Mouse (Mus musculus) Patski (cell line): ENCODE results near the gene Mef2a. TPM values are rescaled to one million over a fixed set of nuclear protein-coding genes. Genes with fewer than 3 reads are reported as not detected.

Source experiments
- ATAC-seq: fragments of 100-300 bp; one replicate; pipeline ENCODE4 v1.8.0; 2021
- CTCF ChIA-PET: fragments of 350-600 bp; sonication (Branson Sonifier 250); formaldehyde crosslinking; loops from one replicate; lab custom pipeline; 2022; ENCODE audit warnings: inconsistent platforms; lab: Charles Lee
- POLR2A ChIA-PET: fragments of 350-600 bp; sonication (Branson Sonifier 250); formaldehyde crosslinking; loops from one replicate; lab custom pipeline; 2022; ENCODE audit warnings: antibody characterized with exemption, inconsistent platforms; lab: Charles Lee
- DNase-seq: peaks from one replicate; pipeline ENCODE4 v3.0.0-alpha.2; 2011; ENCODE audit warnings: low read depth, low spot score
- H3K27me3 ChIP-seq: fragments of 371-371 bp; one replicate; pipeline ENCODE4 v1.5.1; 2021
- CTCF ChIP-seq: fragments of 100-300 bp; IDR thresholded peaks from one replicate; pipeline ENCODE4 v1.5.1; 2021
- in situ Hi-C: fragments of 300-500 bp; cut with MboI; formaldehyde crosslinking; loops from 3 replicates; pipeline ENCODE4 v1.11.1; 2018; ENCODE audit warnings: low pct_unique_long_range_greater_than_20kb, mixed read lengths
- polyA plus RNA-seq: library from polyadenylated mRNA; unstranded; gene quantifications from one replicate; pipeline ENCODE4 v1.2.3, GENCODE M21; 2021

The Mef2a gene
- polyA plus RNA-seq, 1 experiment from 2014 or later: 48.0 TPM

DNA sequence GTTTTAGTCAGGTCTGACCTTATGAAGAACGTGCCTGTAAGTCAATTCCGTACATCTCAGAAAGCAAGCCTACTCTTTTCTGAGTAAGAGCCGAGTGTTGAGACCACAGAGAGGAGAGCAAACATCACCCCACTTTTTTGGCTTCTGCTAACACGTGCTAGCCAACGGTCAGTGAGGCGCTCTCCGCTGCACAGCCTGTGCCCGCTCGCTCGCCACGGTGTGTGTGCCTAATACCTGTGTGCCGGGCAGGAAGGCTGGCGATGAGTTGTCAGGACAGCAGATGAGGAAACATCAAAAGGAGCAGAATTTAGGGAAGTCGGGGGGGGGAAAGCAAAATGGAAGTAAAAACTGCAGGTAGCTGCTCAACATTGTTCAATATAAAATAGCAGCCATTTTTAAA, 140.2 kb downstream of the Mef2a start:
- TF ChIP-seq CTCF: no peak
- in situ Hi-C loops: loop anchor here (25.0 kb wide), 1 partner anchor 530 kb away; the partner anchor contains the start of gene Synm
- no peak for ATAC-seq
- DNase-seq: no peak
- POLR2A ChIA-PET: no interaction called here
- H3K27me3 ChIP-seq: no peaks in the 10 kb centered on the region
- CTCF ChIA-PET: interaction anchor here (1.4 to 1.8 kb wide), 2 partner anchors 15 to 398 kb away, joined by 4 to 6 read pairs; no protein-coding TSS in a partner anchor

GRCm38 (mm10) chr7:67230640-67231140, 142.0 kb downstream of the Mef2a start:
- in situ Hi-C loops: loop anchor here (25.0 kb wide), 1 partner anchor 532 kb away; the partner anchor contains the start of gene Synm
- DNase-seq (no peak), ATAC-seq (no peak)
- no peaks in the 10 kb centered on the region for H3K27me3 ChIP-seq
- POLR2A ChIA-PET: interaction anchor here (1.2 kb wide), 1 partner anchor 13 kb away, joined by 4 read pairs; no protein-coding TSS in a partner anchor
- no peak for TF ChIP-seq CTCF
- CTCF ChIA-PET: interaction anchor here (1.2 to 3.4 kb wide), 4 partner anchors 7 to 399 kb away, joined by 5 to 34 read pairs (median 15); no protein-coding TSS in a partner anchor

DNA sequence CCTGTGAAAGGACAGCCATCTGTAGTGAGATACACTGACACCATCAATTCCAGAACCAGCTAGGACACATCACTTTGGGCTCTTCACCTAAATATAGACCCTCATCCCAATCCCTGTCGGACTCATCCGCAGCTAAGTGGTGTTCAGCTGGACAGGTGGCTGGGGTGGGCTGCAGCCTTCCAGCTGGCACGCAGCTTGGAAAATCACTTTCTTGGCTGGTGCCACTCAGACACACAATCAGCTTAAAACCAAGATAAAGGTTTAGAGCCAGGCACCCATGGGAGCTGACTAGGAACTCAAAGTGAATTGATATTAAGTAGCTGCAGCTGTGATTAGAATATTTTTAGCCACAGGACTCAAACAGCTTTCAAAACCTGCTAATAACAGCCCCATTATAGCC, 142.4 kb downstream of the Mef2a start:
- in situ Hi-C loops: loop anchor here (25.0 kb wide), 1 partner anchor 532 kb away; the partner anchor contains the start of gene Synm
- POLR2A ChIA-PET: interaction anchor here (1.2 kb wide), 1 partner anchor 14 kb away, joined by 4 read pairs; no protein-coding TSS in a partner anchor
- ATAC-seq: no peak
- DNase-seq: no peak
- TF ChIP-seq CTCF: no peak
- no peaks in the 10 kb centered on the region for H3K27me3 ChIP-seq
- CTCF ChIA-PET: interaction anchor here (1.3 to 3.4 kb wide), 4 partner anchors 8 to 402 kb away, joined by 4 to 34 read pairs (median 15); no protein-coding TSS in a partner anchor

DNA sequence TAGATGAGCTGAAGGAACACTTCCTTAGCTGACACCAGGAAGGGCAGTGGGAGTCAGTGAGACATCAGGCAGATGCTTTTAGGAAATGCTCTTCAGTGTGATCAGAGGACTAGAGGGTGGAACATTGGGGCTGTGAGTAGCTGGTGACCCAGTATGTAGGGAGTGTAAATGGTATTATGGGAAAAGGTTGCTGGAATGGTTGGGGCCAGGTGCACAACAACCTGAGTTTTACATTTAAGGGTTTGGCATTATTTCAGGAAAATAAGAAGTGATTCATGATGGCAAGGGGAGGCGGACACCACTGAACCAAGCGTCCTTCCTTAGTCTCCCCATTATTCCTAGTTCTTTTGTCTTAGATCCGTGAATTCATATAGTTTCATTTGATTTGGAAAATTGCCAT, 143.0 kb downstream of the Mef2a start:
- ChIA-PET POLR2A (no interaction called here), CTCF (interaction anchor here (1.1 to 3.4 kb wide), 8 partner anchors 8 to 402 kb away, joined by 3 to 34 read pairs (median 5); no protein-coding TSS in a partner anchor)
- in situ Hi-C loops: loop anchor here (25.0 kb wide), 1 partner anchor 533 kb away; the partner anchor contains the start of gene Synm
- ATAC-seq: no peak
- H3K27me3 ChIP-seq: no peaks in the 10 kb centered on the region
- no peak for DNase-seq
- no peak for TF ChIP-seq CTCF

DNA sequence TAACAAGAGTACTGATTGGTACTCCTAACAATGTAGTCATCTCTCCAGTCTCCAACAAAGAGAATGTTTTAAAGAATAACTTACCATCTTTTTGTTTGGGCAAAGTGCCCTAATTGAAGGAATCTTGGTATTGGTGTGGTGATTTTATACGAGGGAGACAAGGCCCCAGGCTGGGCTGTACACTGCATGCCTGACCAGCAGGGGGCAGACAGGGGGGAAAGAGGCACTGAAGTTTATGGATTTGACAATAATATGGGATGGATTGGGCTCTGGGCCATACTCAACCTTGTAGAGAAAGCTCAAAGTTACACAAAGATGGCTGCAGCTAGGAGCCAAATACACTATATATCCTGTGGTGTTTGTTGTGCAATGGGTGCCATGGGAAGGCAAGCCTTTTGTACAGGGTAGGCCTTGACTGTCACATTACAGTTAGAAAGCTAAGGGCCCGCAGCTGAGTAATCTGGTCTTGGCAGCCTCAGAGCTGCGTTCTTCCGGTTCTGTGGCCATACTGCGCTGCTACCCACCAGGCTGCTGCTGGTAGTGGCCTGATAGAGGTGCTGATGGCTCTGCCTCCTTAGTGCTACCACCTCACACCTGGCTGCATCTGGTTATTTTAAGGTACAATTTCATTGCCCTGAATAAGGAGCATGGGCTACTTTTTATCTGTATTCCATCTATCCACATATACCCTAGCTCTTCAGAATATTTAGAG, 143.6 kb downstream of the Mef2a start:
- H3K27me3 ChIP-seq: no peaks in the 10 kb centered on the region
- in situ Hi-C loops: loop anchor here (25.0 kb wide), 1 partner anchor 533 kb away; the partner anchor contains the start of gene Synm
- ChIA-PET POLR2A (no interaction called here), CTCF (interaction anchor here (1.0 to 3.4 kb wide), 10 partner anchors 9 to 403 kb away, joined by 3 to 34 read pairs (median 4); no protein-coding TSS in a partner anchor)
- DNase-seq (no peak), ATAC-seq (peak; percentile 65)
- peak; percentile 84 for TF ChIP-seq CTCF

GRCm38 (mm10) chr7:67228390-67228789, 144.3 kb downstream of the Mef2a start:
- POLR2A ChIA-PET: no interaction called here

GRCm38 (mm10) chr7:67227538-67227937, 145.1 kb downstream of the Mef2a start:
- POLR2A ChIA-PET: no interaction called here

More at GRCm38 (mm10) chr7:67228390-67228789, 144.3 kb downstream of the Mef2a start:
- CTCF ChIA-PET: interaction anchor here (1.0 to 3.4 kb wide), 6 partner anchors 14 to 402 kb away, joined by 3 to 34 read pairs (median 4); no protein-coding TSS in a partner anchor
- in situ Hi-C loops: loop anchor here (25.0 kb wide), 1 partner anchor 534 kb away; the partner anchor contains the start of gene Synm
- no peak for TF ChIP-seq CTCF
- ATAC-seq (no peak), DNase-seq (no peak)
- H3K27me3 ChIP-seq: no peaks in the 10 kb centered on the region

DNA sequence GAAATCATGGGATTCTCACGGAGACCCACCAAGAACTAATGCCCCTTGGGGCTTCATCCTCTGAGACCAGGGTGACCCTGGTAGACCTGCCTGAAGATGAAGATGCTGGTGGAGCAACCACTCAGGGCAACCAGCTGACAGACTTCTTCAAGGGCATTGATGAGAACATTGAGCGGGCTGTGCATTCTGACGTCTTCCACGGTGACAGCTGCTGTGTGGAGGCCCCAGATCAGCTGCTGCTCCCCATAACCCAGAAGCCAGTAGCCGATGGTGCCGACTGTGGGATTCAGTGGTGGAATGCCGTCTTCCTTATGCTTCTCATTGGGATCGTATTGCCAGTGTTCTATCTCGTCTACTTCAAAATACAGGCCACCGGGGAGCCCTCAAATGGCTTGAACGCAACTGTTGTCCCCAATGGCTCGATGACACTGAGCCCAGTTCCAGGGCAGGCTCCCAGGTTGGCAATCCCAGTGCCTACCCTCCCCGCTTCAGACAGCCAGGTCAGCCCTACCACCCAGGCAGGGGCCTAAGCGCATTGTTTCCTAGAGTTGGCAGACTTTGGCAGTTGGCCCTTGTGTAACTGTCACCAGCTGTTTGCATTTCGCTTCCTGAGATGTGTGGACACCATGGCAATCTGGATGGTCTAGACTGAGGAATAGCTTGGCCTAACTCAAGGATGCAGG, 146.6 kb downstream of the Mef2a start:
- ATAC-seq (no peak), DNase-seq (no peak)
- ChIA-PET POLR2A (no interaction called here), CTCF (interaction anchor here (1.2 to 3.8 kb wide), 2 partner anchors 11 to 404 kb away, joined by 3 to 15 read pairs; no protein-coding TSS in a partner anchor)
- TF ChIP-seq CTCF: no peak
- in situ Hi-C loops: loop anchor here (25.0 kb wide), 1 partner anchor 536 kb away; the partner anchor contains the start of gene Synm
- no peaks in the 10 kb centered on the region for H3K27me3 ChIP-seq

More at GRCm38 (mm10) chr7:67227538-67227937, 145.1 kb downstream of the Mef2a start:
- in situ Hi-C loops: loop anchor here (25.0 kb wide), 1 partner anchor 535 kb away; the partner anchor contains the start of gene Synm
- no peaks in the 10 kb centered on the region for H3K27me3 ChIP-seq
- no peak for ATAC-seq
- CTCF ChIA-PET: interaction anchor here (1.2 kb wide), 1 partner anchor 21 kb away, joined by 3 read pairs; no protein-coding TSS in a partner anchor
- TF ChIP-seq CTCF: no peak
- no peak for DNase-seq

DNA sequence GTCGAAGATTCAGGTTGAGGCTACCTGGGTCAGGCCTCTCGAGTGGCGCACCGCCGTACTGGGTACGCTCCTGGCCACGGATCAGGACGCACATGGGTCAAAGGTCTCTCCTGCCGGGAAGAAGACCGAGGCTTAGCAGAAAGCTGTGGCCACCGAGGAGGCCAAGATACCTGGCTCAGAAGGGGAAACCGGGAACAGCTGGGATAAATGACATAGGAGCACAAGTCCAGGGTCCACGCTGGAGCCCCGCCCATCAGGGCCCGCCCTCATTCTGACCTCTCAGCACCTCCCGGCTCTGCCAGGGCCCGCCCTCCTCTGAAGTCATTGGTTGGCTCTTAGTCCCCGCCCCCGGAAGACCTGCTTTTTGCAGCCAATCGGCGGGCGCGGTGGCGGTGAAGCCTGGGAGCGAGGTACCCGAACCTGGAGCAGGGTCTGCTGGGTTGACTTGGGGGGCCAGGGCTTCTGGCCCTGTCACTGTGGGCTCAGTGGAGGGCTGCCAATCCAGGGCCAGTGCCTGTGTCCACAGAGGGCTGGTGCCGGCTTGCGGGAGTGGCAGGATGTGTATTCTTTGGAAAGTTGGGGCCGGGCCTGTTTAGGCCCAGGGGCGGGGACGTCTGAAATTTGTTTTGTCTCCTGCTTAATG, 150.3 kb downstream of the Mef2a start, which contains the start of gene Lysmd4:
Gene Lysmd4, plus strand, starts transcription at position 325 of the 643 bp plus-strand sequence.
- TF ChIP-seq CTCF: no peak
- DNase-seq (no peak), ATAC-seq (peak; percentile 98)
- no peaks in the 10 kb centered on the region for H3K27me3 ChIP-seq
- CTCF ChIA-PET: interaction anchor here (2.1 kb wide), 1 partner anchor 22 kb away, joined by 7 read pairs; no protein-coding TSS in a partner anchor
- in situ Hi-C loops: no loop called here
- POLR2A ChIA-PET: interaction anchor here (0.8 kb wide), 1 partner anchor 122 kb away, joined by 3 read pairs; no protein-coding TSS in a partner anchor
